ENCODE assay signal across 9 mouse cellular contexts in the genomic region with DNA sequence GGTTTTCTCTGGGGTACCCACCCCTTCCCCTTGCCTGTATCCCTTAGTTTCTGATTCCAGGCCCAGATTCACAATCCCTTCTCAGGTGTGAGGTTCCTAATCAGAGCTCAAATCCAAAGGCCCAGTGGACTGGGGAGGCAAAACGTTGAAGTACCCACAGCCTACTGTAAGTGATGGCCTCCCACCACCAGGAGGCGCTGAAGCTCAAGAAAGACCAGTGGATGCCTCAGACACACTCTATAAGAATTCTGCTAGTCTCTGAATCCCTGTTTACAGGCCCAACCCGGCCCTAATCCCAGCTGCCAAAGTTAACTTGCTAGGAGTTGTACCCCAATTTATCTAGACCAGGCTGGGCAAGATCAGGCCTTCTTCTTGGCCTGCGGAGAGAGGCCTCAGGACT. TPM values are rescaled to one million over a fixed set of nuclear protein-coding genes. Genes with fewer than 3 reads are reported as not detected.
DNase-seq lines count a peak whose midpoint lies in the region; ATAC-seq and TF ChIP-seq lines count a peak whose summit lies in the region.
"Had no signal": no experiment of that assay in that cellular context is flagged by ENCODE, and none has a peak within 500 bp of the region (broad histone marks: within the 10 kb centered on the region; RNA-seq: fewer than 3 reads in every experiment).

No protein-coding gene starts in this region.

- ATAC-seq in midbrain, embryonic 13.5 days: peak; percentile 56
- ATAC-seq: Patski had no signal

- peak; percentile 41 for DNase-seq in heart, adult 8-10 months (ENCODE audit: low spot score)
- DNase-seq in heart, postnatal 25 days (ENCODE audit: low spot score): no peak
- peak; percentile 89 for DNase-seq in heart, postnatal 4 days
- DNase-seq in left cerebral cortex, adult 8-10 months (ENCODE audit: low spot score in 2 of 2): peak; percentile 39 to 63
- DNase-seq in spleen, postnatal 10 days (ENCODE audit: low spot score in 2 of 2): peak; percentile 63 to 84

- no peak for TF ChIP-seq POLR2A in bone marrow macrophage, adult 2 months (IDR thresholded peaks at IDR 0.05; ENCODE audit: borderline replicate concordance, low read depth, low read length)
- no peak for TF ChIP-seq POLR2A in embryonic fibroblast, embryonic 13.5 days (IDR thresholded peaks at IDR 0.05; ENCODE audit: low read depth, low read length)

- H3K9ac ChIP-seq in midbrain, embryonic 13.5 days (replicated peaks): no peak overlapping the region

- no peak overlapping the region for H3K4me3 ChIP-seq in bone marrow macrophage, adult 2 months (ENCODE audit: insufficient read depth, low read length)
- no peak overlapping the region for H3K4me3 ChIP-seq in embryonic fibroblast, embryonic 13.5 days (ENCODE audit: insufficient read depth, low read length)
- H3K4me3 ChIP-seq in midbrain, embryonic 13.5 days (replicated peaks): no peak overlapping the region

- 31% methylated on average over 4 of the region's 4 CpGs for WGBS in midbrain, embryonic 13.5 days

- no peak overlapping the region for H3K4me2 ChIP-seq in midbrain, embryonic 13.5 days (replicated peaks)

- TF ChIP-seq CTCF in bone marrow macrophage, adult 2 months (IDR thresholded peaks at IDR 0.05; ENCODE audit: low read depth, low read length): peak; percentile 80
- peak; percentile 73; the same call in 1 of the 2 replicates for TF ChIP-seq CTCF in embryonic fibroblast, embryonic 13.5 days (IDR thresholded peaks at IDR 0.05; ENCODE audit: borderline replicate concordance, insufficient read depth, low read length)

- intact Hi-C loops in heart, postnatal 25 days (cut with DNase I): loop anchor here (1.0 to 5.0 kb wide), 4 partner anchors 75 to 195 kb away; no protein-coding TSS in a partner anchor

- no peaks in the 10 kb centered on the region for H3K27me3 ChIP-seq in midbrain, embryonic 13.5 days
- H3K27me3 ChIP-seq: Patski had no signal

- H3K27ac ChIP-seq in bone marrow macrophage, adult 2 months (ENCODE audit: insufficient read depth, low read depth, low read length): no peak overlapping the region
- no peak overlapping the region for H3K27ac ChIP-seq in embryonic fibroblast, embryonic 13.5 days (ENCODE audit: insufficient read depth, low read length)
- no peak overlapping the region for H3K27ac ChIP-seq in midbrain, embryonic 13.5 days

- H3K9me3 ChIP-seq in midbrain, embryonic 13.5 days: no peaks in the 10 kb centered on the region

- no peaks in the 10 kb centered on the region for H3K4me1 ChIP-seq in bone marrow macrophage, adult 2 months (ENCODE audit: control insufficient read depth, insufficient read depth, low read length)
- H3K4me1 ChIP-seq in embryonic fibroblast, embryonic 13.5 days (ENCODE audit: control insufficient read depth, insufficient read depth, low read length): 0 out of 2 replicates have a peak, but pooled peaks cover 3% of the 10 kb centered on the region
- peaks cover 17% of the 10 kb centered on the region for H3K4me1 ChIP-seq in midbrain, embryonic 13.5 days (replicated peaks)

- H3K36me3 ChIP-seq in midbrain, embryonic 13.5 days: no peaks in the 10 kb centered on the region

RNA-seq across cellular contexts. Expression of gene Otos, which starts 48.2 kb away (rescaled TPM):
- total RNA-seq in heart, adult 8-10 months (2022): not detected
- not detected for total RNA-seq in heart, postnatal 25 days (2021)
- 0.80 TPM in 1 of 2 replicates, not detected in the other for polyA plus RNA-seq in bone marrow macrophage, adult 2 months (2012; ENCODE audit: insufficient read depth, insufficient read length, missing spikeins)
- polyA plus RNA-seq in embryonic fibroblast, embryonic 13.5 days (2011; ENCODE audit: insufficient read length, low read depth, missing spikeins): not detected in 2 replicates
- not detected for total RNA-seq in heart, postnatal 4 days (2021)
- total RNA-seq in left cerebral cortex, adult 8-10 months (2022): under 1 TPM in 2 of 4 experiments, not detected in 2; 0.58 to 0.68 TPM
- polyA plus RNA-seq in midbrain, embryonic 13.5 days (2015; fragmentation: Nextera tagmentation; extraction: Ambion mirVana): 0.11 and 0.34 TPM in 2 replicates

RNA-seq across cellular contexts. Expression of gene Cops9, which starts 55.1 kb away (rescaled TPM):
- 100 to 1,000 TPM; 218 to 255 (median 237) TPM for total RNA-seq in heart, adult 8-10 months (2022)
- 100 to 1,000 TPM; 218 to 222 TPM for total RNA-seq in heart, postnatal 25 days (2021)
- polyA plus RNA-seq in bone marrow macrophage, adult 2 months (2012; ENCODE audit: insufficient read depth, insufficient read length, missing spikeins): 221 and 248 TPM in 2 replicates
- polyA plus RNA-seq in embryonic fibroblast, embryonic 13.5 days (2011; ENCODE audit: insufficient read length, low read depth, missing spikeins): 188 and 227 TPM in 2 replicates
- 100 to 1,000 TPM; 198 to 214 TPM for total RNA-seq in heart, postnatal 4 days (2021)
- total RNA-seq in left cerebral cortex, adult 8-10 months (2022): 100 to 1,000 TPM; 199 to 246 (median 216) TPM
- polyA plus RNA-seq in midbrain, embryonic 13.5 days (2015; fragmentation: Nextera tagmentation; extraction: Ambion mirVana): 576 and 596 TPM in 2 replicates
